Mouse (Mus musculus) C2C12 (cell line): ENCODE measurements around the gene Edn3. TPM values are rescaled to one million over a fixed set of nuclear protein-coding genes. Genes with fewer than 3 reads are reported as not detected.

Experiments
- H3K27me3 ChIP-seq: one replicate; pipeline ENCODE4 v1.6.1; 2011; ENCODE audit not compliant: control insufficient read depth, insufficient read depth, insufficient read length
- H3K36me3 ChIP-seq: one replicate; pipeline ENCODE4 v1.6.1; 2011; ENCODE audit not compliant: control insufficient read depth, insufficient read depth
- H3K4me3 ChIP-seq: one replicate; pipeline ENCODE4 v1.5.1; 2011; ENCODE audit warnings: mild to moderate bottlenecking, control low read depth; ENCODE audit not compliant: poor library complexity, insufficient read depth, severe bottlenecking
- H3K79me2 ChIP-seq: one replicate; pipeline ENCODE4 v1.6.1; 2011; ENCODE audit not compliant: control insufficient read depth, insufficient read depth
- H3K79me3 ChIP-seq: one replicate; pipeline ENCODE4 v1.6.1; 2011; ENCODE audit warnings: low read depth, control low read depth
- H3ac ChIP-seq: one replicate; pipeline ENCODE3; 2011; ENCODE audit warnings: low read depth; ENCODE audit not compliant: control insufficient read depth, insufficient read length
- CEBPB ChIP-seq: IDR thresholded peaks from one replicate; pipeline ENCODE4 v1.6.1; 2011; ENCODE audit warnings: low read depth, mild to moderate bottlenecking, control low read depth, moderate library complexity
- CTCF ChIP-seq: IDR thresholded peaks from one replicate; pipeline ENCODE4 v1.5.1; 2011; ENCODE audit not compliant: control insufficient read depth, insufficient read depth, insufficient read length
- FOSL1 ChIP-seq: IDR thresholded peaks from one replicate; pipeline ENCODE4 v1.8.0; 2011; ENCODE audit warnings: mild to moderate bottlenecking, low read length; ENCODE audit not compliant: poor library complexity, insufficient read depth, severe bottlenecking
- MAX ChIP-seq: IDR thresholded peaks from one replicate; pipeline ENCODE4 v1.6.1; 2011; ENCODE audit warnings: mild to moderate bottlenecking, control low read depth
- MYOD1 ChIP-seq: IDR thresholded peaks from one replicate; pipeline ENCODE4 v1.6.1; 2011; ENCODE audit warnings: low read depth; ENCODE audit not compliant: control insufficient read depth, insufficient read length
- MYOG ChIP-seq: IDR thresholded peaks from one replicate; pipeline ENCODE4 v1.6.1; 2011; ENCODE audit not compliant: control insufficient read depth, insufficient read length; ENCODE audit errors: extremely low read depth
- USF1 ChIP-seq: IDR thresholded peaks from one replicate; pipeline ENCODE4 v1.6.1; 2011; ENCODE audit warnings: low read depth, mild to moderate bottlenecking, control low read depth, moderate library complexity
- polyA plus RNA-seq: library from polyadenylated mRNA; unstranded; fragments of >200 nt; fragmentation: generic; extraction: Trizol; gene quantifications from one replicate; pipeline ENCODE4 v1.2.1, GENCODE M21; 2012; ENCODE audit warnings: missing spikeins

The Edn3 gene
- polyA plus RNA-seq, 1 experiment = not detected

DNA sequence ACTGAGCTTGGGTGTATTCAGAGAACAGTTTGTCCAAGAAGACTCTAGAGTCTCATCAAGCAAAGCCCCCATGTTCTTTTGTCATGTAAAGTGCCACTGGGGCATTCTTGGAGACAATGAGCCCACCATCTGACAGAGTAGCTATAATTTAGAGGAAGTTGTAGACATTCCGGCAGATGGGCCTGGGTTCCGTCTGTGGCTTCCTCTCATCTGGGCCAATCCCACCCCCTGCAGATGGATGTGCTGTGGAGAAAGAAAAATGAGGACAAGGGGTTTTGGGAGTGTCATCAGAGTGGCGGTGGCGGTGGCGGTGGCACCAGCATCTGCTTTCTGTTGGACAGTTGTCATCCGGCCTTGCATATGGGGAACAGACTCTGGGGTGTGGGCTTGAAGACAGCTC lies 42.0 kb downstream of the Edn3 start:
- Histone ChIP-seq H3K4me3 (no peak overlapping the region), H3K79me2 (no peaks in the 10 kb centered on the region), H3K36me3 (no peaks in the 10 kb centered on the region), H3ac (no peak overlapping the region), H3K27me3 (no peaks in the 10 kb centered on the region), H3K79me3 (no peaks in the 10 kb centered on the region)
- no peak for TF ChIP-seq CTCF
- TF ChIP-seq USF1 = no peak
- TF ChIP-seq MYOD1 = no peak

- TF ChIP-seq MAX = no peak
- TF ChIP-seq MYOD1 = no peak
- no peak for TF ChIP-seq FOSL1
- no peak for TF ChIP-seq CTCF
- no peak for TF ChIP-seq USF1
- no peak for TF ChIP-seq MYOG
- no peak for TF ChIP-seq CEBPB
- H3K79me3 ChIP-seq = no peaks in the 10 kb centered on the region
- no peaks in the 10 kb centered on the region for H3K36me3 ChIP-seq
- H3K79me2 ChIP-seq = no peaks in the 10 kb centered on the region
- H3K4me3 ChIP-seq = no peak overlapping the region
- no peaks in the 10 kb centered on the region for H3K27me3 ChIP-seq
- no peak overlapping the region for H3ac ChIP-seq
Measured at GRCm38 (mm10) chr2:174803661-174804060, 43.2 kb downstream of the Edn3 start.

DNA sequence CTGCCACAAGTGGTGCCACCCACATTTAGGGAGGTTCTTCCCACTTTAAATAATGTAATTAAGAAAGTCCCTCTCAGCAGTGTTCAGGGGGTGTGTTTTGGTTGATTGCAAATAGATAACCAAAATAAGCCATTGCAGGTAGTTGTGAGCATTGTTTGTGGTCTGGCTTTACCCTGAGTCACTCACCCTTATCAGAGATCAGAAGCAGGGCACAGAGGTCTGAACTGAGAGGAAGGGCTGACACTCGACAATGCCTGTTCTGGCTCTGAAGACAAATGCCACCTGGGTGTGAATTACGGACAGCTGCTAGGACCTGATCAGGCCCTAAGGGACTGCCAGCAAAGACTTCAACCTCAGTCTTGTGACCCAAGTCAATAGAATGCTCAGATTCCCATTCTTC lies 47.5 kb downstream of the Edn3 start:
- Histone ChIP-seq H3K27me3 (no peaks in the 10 kb centered on the region), H3K79me2 (no peaks in the 10 kb centered on the region), H3K36me3 (no peaks in the 10 kb centered on the region), H3K4me3 (no peak overlapping the region), H3K79me3 (no peaks in the 10 kb centered on the region), H3ac (no peak overlapping the region)
- TF ChIP-seq USF1 (no peak), MYOD1 (no peak), CTCF (no peak), MAX (no peak), FOSL1 (no peak), MYOG (no peak), CEBPB (no peak)

GRCm38 (mm10) chr2:174809296-174809695 lies 48.9 kb downstream of the Edn3 start:
- TF ChIP-seq USF1 = no peak
- TF ChIP-seq MYOG = no peak
- TF ChIP-seq MYOD1 = no peak
- no peak for TF ChIP-seq CEBPB
- no peak for TF ChIP-seq FOSL1
- TF ChIP-seq CTCF = no peak
- no peak for TF ChIP-seq MAX
- no peaks in the 10 kb centered on the region for H3K79me3 ChIP-seq
- no peak overlapping the region for H3K4me3 ChIP-seq
- no peaks in the 10 kb centered on the region for H3K27me3 ChIP-seq
- H3ac ChIP-seq = no peak overlapping the region
- H3K36me3 ChIP-seq = no peaks in the 10 kb centered on the region
- H3K79me2 ChIP-seq = no peaks in the 10 kb centered on the region

DNA sequence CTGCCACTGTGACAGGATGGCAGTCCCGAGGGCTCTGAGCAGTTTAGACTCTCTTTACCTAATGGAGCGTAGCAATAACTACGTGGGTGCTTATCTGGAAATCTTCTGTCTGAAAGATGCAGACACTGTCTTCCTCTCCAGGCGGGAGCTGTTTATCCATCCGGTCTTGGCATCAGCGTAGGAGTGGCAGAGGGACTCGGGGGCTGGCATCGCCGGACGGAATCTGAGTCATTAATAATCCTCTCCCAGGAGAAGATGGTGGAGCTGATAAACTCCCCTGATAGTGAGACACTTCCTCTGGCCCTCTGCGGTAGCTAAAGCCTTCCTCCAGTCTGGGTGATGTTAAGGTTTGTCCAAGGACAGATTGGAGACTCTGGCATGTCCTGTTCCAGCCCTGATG lies 52.9 kb downstream of the Edn3 start:
- Histone ChIP-seq H3K27me3 (no peaks in the 10 kb centered on the region), H3K79me3 (no peaks in the 10 kb centered on the region), H3K79me2 (no peaks in the 10 kb centered on the region), H3K36me3 (no peaks in the 10 kb centered on the region), H3ac (no peak overlapping the region), H3K4me3 (no peak overlapping the region)
- TF ChIP-seq MYOD1 = no peak
- TF ChIP-seq CEBPB = no peak
- TF ChIP-seq USF1 = no peak
- TF ChIP-seq MAX = no peak
- TF ChIP-seq MYOG = no peak
- no peak for TF ChIP-seq FOSL1
- TF ChIP-seq CTCF = no peak

DNA sequence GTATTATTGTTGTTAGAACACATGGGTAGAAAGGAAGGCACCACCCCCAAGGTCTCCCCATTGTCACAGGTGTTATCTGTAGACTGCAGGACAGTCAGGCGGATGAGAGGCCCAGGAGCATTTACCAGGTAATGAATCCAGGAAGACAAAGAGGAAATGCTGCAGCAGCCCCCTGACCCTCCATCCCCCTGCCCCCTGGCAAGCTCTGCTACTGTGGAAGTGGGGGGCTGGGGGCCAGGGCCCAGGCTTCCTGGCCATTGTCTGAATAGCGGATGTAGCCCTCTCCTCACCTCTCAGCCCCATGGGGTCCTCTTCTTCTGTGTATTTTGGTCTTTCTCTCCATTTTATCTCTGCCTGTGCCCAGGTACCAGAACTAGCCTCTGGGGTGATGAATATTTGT lies 55.7 kb downstream of the Edn3 start:
- Histone ChIP-seq H3K79me2 (no peaks in the 10 kb centered on the region), H3ac (no peak overlapping the region), H3K36me3 (no peaks in the 10 kb centered on the region), H3K79me3 (no peaks in the 10 kb centered on the region), H3K4me3 (no peak overlapping the region), H3K27me3 (no peaks in the 10 kb centered on the region)
- TF ChIP-seq MYOG (no peak), FOSL1 (no peak), CEBPB (no peak), CTCF (no peak), USF1 (no peak)

GRCm38 (mm10) chr2:174820286-174820685 lies 59.9 kb downstream of the Edn3 start:
- H3K79me3 ChIP-seq = no peaks in the 10 kb centered on the region
- H3ac ChIP-seq = no peak overlapping the region
- H3K79me2 ChIP-seq = no peaks in the 10 kb centered on the region
- no peaks in the 10 kb centered on the region for H3K27me3 ChIP-seq
- H3K36me3 ChIP-seq = no peaks in the 10 kb centered on the region
- no peak overlapping the region for H3K4me3 ChIP-seq
- TF ChIP-seq MYOG (no peak), CEBPB (no peak), FOSL1 (no peak), CTCF (no peak), MYOD1 (no peak), USF1 (no peak), MAX (no peak)
